Mouse (Mus musculus) left cerebral cortex, postnatal 36 days (tissue): Measurements from ENCODE around the gene Dpp9. TPM values are rescaled to one million over a fixed set of nuclear protein-coding genes. Genes with fewer than 3 reads are reported as not detected.
"Not testable (repeated sequence)": the region's sequence is repeated elsewhere in the genome, so short reads cannot be mapped to it uniquely, and the experiment has no call there.

Experiments
- DNase-seq, 2 experiments: peaks; one replicate each; pipeline ENCODE4 v3.0.0; 2021 to 2022; ENCODE audit warnings: low spot score in 2 of 2, mixed read lengths in 1 of 2
- intact Hi-C: fragments of 180-260 bp; cut with DNase I; formaldehyde crosslinking; loops from one replicate; pipeline ENCODE4 v1.15.1; 2025
- total RNA-seq, 2 experiments: library from RNA; stranded (reverse); gene quantifications; 2 replicates each; pipeline ENCODE4 v1.2.3; 2021

The Dpp9 gene
- 10 to 100 TPM; 68.7 to 72.1 TPM for total RNA-seq

DNA sequence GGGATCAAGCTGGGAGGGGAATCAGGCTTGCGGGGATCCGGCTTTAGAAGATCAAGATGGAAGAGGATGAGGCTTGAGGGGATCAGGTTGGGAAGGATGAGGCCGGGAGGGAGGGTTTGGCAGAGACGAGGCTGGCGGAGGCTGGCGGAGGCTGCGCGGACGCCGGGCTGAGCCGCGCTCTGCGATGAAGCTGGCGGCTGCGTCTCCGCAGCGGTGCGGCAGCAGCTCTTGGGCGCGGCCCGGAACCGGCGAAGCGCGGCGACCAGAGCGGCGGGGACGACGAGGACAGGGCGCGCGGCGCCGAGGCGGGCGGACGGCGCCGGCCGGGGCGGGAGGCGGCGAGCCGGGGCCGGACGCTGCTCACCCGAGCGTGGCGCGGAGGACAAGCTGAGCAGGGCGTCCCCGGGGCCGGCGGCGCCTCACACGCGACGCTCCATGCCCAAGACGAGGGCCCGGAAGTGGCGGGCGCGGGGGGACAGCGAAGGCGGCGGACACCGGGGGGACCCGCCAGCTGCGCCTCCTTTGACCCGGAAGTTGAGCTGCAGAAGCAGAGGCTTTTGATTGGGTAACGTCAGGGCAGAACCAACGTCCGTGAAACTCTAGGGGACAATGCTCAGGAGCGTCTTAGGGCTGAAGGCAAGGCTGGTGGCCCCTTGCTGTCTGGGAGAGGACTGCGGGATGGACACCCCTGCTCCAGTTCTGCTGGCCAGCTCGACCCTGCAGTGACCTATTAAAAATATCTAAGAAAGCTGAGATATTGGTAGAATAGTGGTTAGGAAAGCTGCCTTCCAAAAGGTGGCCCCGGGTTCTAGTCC is at the start of gene Dpp9:
Dpp9 (minus strand) TSS at position 529 of the 815 bp plus-strand sequence.
- intact Hi-C loops: loop anchor here (2.0 kb wide), 1 partner anchor 36 kb away; no protein-coding TSS in a partner anchor
- DNase-seq: peak; percentile 92

DNA sequence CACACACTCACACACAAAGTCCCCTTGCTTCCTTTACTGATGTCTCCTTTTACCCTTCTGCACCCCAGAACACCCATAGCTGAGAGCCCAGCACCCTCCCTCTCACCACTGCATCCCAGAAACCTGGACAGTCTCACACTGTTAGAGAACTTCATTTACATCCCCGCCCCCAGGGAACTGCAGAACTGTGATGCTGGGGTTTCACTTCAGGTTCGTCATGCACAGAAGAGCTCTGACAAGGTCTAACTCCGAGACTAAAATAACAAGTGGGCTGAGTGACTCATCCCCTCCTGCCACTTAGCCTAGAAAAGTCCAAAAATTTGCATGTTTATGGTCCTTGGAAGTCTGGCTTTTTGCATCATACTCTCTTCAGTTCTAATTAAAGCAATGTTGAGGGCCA is 47.6 kb upstream of the Dpp9 start:
- intact Hi-C loops: no loop called here
- peak; percentile 74 to 79 for DNase-seq

DNA sequence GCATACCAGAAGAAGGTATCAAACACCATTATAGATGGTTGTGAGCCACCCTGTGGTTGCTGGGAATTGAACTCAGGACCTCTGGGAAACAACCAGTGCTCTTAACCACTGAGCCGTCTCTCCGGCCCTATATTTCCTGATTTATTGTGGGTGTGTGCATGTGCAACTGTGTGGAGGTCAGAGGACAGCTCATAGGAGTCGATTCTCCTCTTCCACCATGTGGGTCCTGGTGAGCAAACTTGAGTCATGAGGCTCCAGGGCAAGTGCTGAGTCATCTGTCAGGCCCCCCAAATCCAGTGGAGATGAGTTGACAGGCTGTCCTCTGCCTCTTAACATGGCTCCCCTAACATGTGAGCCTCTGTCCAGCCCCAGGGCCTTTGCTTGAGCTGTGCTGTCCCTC is 47.2 kb upstream of the Dpp9 start:
- no peak for DNase-seq
- intact Hi-C loops: no loop called here

- no peak for DNase-seq
- intact Hi-C loops: no loop called here
Measured at GRCm38 (mm10) chr17:56265011-56265410, 46.3 kb upstream of the Dpp9 start.

DNA sequence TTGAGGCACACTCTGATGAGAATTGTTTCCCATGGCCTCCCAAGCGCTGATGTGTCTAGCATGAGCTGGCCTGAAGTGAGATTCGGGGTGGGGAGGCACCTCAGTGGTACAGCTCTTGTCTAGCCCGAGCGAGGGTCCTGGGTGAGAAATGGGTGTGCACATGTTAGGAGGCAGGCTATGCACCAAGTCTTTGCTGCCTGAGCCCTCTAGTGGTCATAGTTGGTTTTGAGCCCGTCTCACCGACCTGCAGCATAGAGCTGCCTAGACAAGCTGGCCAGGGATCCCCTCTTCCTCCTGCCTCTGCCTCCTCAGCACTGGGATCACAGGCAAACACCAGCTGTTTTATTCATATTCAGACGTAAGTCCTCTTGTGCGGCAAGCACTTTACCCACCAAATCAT is 45.3 kb upstream of the Dpp9 start:
- intact Hi-C loops: no loop called here
- peak; percentile 72 to 73 for DNase-seq

DNA sequence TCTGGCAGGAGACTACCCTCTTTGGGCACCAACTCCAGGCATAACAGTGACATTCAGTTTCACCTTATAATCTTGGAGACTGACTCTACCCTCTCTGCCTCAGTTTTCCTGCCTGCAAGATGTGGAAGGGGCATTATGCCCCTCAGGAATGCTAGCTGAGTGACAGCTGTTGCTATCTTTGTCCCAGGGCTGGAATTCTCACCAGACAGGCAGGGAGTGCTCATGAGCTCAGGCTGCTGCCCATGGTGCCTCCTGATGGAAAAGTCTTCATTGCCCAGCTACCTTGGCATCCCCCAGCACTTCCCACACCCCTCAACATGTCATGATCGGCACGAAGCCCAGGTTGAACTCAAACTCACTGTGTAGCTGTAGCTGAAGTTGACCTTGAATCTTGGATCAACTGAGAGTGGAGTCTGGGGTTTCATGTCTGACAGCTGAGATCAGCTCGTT is 44.0 kb upstream of the Dpp9 start:
- intact Hi-C loops: no loop called here
- no peak for DNase-seq

DNA sequence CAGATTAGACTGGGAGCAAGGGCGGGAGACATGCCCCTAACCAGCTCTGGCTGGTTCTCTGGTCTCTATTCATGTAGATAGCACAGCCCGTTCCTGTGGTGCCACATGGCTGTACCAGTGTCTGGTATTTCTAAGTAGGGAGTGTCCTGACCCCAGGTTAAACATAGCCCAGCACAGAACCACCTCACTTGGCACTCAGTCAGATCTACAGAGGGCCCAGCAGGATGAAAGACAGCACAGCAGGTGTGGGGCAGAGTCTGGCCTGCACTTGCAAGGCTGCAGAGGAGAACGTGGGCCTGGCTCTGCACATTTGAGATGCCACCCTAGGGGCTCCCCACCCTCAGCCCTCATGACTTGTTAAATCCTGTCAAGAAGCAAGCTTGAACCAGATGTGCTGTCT is 42.5 kb upstream of the Dpp9 start:
- intact Hi-C loops: no loop called here

DNA sequence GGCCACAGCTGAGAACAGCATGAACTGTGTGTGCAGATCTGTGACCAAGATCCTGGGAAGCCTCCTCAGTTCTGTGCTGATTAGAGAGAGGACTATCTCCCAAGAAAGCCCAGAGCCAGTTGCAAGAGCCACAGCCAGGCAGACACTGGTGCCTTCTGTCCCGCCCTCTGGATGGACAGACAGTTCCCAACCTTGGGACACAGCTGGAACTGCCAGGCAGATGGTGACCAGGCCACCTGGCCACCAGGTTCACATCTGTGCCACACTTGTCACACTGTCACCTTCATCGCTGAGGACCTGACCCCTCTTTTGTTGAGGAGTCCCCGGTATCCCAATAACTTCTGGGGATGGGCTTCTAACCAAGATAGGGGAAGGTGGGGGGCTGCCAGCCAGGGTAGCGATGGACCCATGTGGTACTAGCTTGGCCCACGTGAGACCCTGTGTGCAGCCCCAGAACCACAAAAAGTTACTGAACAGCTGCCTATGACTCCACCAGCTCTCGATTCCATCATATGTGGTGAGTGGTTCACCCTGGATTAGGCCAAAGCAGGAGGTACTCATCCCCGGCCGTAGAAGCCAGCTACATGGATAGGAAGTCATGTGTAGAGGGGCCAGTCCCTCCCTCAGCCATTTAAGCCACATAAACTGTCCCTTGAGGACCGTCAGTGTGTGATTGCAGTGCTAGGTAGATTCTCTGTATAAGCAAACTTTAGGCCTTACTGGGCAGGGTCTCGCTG is 40.8 kb upstream of the Dpp9 start:
- intact Hi-C loops: loop anchor here (5.0 kb wide), 1 partner anchor 127 kb away; no protein-coding TSS in a partner anchor
- DNase-seq: no peak

More for the DNA sequence above, 42.5 kb upstream of the Dpp9 start:
- DNase-seq: no peak

- intact Hi-C loops: loop anchor here (5.0 kb wide), 1 partner anchor 127 kb away; no protein-coding TSS in a partner anchor
- DNase-seq: not testable (repeated sequence)
Measured at GRCm38 (mm10) chr17:56258812-56259211, 40.1 kb upstream of the Dpp9 start.

- intact Hi-C loops: loop anchor here (5.0 kb wide), 1 partner anchor 126 kb away; no protein-coding TSS in a partner anchor
- not testable (repeated sequence) for DNase-seq
Measured at GRCm38 (mm10) chr17:56258269-56258668, 39.6 kb upstream of the Dpp9 start.

DNA sequence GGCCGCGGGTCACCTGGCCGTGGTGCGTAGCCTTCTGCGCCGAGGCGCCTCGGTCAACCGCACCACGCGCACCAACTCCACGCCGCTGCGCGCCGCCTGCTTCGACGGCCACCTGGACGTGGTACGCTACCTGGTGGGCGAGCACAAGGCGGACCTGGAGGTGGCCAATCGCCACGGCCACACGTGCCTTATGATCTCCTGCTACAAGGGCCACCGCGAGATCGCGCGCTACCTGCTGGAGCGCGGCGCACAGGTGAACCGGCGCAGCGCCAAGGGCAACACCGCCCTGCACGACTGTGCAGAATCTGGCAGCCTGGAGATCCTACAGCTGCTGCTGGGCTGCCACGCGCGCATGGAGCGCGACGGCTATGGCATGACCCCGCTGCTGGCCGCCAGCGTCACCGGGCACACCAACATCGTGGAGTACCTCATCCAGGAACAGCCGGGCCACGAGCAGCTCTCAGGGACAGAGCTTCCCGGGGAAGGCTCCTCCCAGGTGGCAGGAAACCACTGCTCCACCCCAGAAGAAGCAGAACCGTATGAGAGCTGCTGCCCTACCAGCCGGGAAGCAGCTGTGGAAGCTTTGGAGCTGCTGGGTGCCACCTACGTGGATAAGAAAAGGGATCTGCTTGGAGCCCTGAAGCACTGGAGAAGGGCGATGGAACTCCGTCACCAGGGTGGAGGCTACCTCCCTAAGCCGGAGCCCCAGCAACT is 38.6 kb upstream of the Dpp9 start:
- intact Hi-C loops: loop anchor here (5.0 kb wide), 1 partner anchor 125 kb away; no protein-coding TSS in a partner anchor
- peak; percentile 40 to 45 for DNase-seq

- DNase-seq: peak; percentile 93 to 95
- intact Hi-C loops: loop anchor here (5.0 kb wide), 1 partner anchor 124 kb away; no protein-coding TSS in a partner anchor
Measured at GRCm38 (mm10) chr17:56256239-56256881, 37.7 kb upstream of the Dpp9 start, which contains the start of gene Fem1a. Gene Fem1a (plus strand): TSS chr17:56256810.

- peak; percentile 98 to 99 for DNase-seq
- intact Hi-C loops: loop anchor here (2.0 to 5.0 kb wide), 2 partner anchors 37 to 124 kb away; partner anchors contain the start of gene Dpp9
Measured at GRCm38 (mm10) chr17:56255863-56256238, 37.1 kb upstream of the Dpp9 start.

DNA sequence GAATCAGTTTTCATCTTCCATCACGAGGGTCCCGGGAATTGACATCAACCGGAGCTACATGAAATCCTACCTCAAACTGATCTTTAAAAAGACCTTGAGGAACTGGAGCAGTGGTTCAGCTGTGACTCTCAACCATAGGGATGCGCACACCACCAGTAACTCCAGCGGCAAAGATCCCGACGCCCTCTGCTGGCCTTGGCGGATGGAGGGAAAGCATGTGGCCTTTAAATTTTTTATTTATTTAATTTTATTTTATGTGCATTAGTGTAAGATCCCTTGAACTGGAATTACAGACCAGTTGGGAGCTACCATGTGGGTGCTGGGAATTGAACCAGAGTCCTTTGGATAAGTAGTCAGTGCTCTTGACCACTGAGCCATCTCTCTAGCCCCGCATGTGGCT is 36.7 kb upstream of the Dpp9 start:
- peak in 1 of 2 experiments; percentile 54 for DNase-seq
- intact Hi-C loops: loop anchor here (2.0 to 5.0 kb wide), 2 partner anchors 37 to 123 kb away; partner anchors contain the start of gene Dpp9

GRCm38 (mm10) chr17:56254695-56255094 is 36.0 kb upstream of the Dpp9 start:
- intact Hi-C loops: loop anchor here (2.0 to 5.0 kb wide), 2 partner anchors 36 to 122 kb away; partner anchors contain the start of gene Dpp9
- DNase-seq: no peak

GRCm38 (mm10) chr17:56251136-56251829 is 32.6 kb upstream of the Dpp9 start:
- intact Hi-C loops: no loop called here
- peak; percentile 42 to 64 for DNase-seq

DNA sequence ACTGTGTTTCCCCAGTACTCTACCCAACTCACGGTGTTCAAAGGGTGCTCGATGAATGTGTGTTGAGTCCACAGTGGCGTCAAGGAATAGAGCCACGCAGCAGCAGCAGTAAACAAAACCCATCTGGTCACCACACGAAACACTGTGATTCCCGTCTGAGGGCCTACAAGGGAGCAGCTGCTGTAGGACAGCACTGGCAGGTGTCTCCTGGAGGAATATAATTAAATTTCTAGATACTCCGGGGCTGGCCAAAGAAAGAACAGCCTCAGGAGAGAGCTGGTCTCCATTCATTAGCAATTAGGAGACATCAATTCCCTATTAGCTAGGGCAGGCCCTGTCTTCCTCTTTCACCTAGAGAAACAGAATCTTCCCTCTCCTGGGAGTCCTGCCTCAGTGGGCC is 26.9 kb upstream of the Dpp9 start:
- no peak for DNase-seq
- intact Hi-C loops: no loop called here
